Mouse (Mus musculus): ENCODE measurements around the gene Olfr691. TPM values are rescaled to one million over a fixed set of nuclear protein-coding genes. Genes with fewer than 3 reads are reported as not detected.
"Not testable (repeated sequence)": the region's sequence is repeated elsewhere in the genome, so short reads cannot be mapped to it uniquely, and the experiment has no call there.

Olfr691 gene
- polyA plus RNA-seq, 1 experiment from 2014 or later = not detected

GRCm38 (mm10) chr7:105367930-105368329, 25.9 kb upstream of the Olfr691 start, which contains the start of gene Olfr692:
Olfr692 (plus strand) TSS chr7:105368230.
- Histone ChIP-seq H3K4me2 (ENCODE audit: low read depth, low read length) (no peak within 1 kb of the TSS), H3K9ac (ENCODE audit: low read length) (no peak within 1 kb of the TSS), H3K27me3 (ENCODE audit: control insufficient read depth, insufficient read depth, low read length) (no peaks in the 10 kb centered on the region), H3K36me3 (ENCODE audit: control insufficient read depth, insufficient read depth, low read length) (no peaks in the 10 kb centered on the region), H3K9me3 (replicated peaks; ENCODE audit: control insufficient read depth, low read length) (no peaks in the 10 kb centered on the region), H3K4me3 (replicated peaks; ENCODE audit: low read length) (no peak within 1 kb of the TSS), H3K4me1 (ENCODE audit: control insufficient read depth, insufficient read depth, low read length) (no peaks in the 10 kb centered on the region), H3K27ac (ENCODE audit: low read length) (no peak within 1 kb of the TSS)
- no peak for ATAC-seq (ENCODE audit: insufficient read depth, low FRiP score)
- WGBS = 93% methylated on average over 1 of the region's 1 CpGs

- H3K36me3 ChIP-seq (ENCODE audit: control insufficient read depth, insufficient read depth, low read length) = no peaks in the 10 kb centered on the region
- H3K27me3 ChIP-seq (ENCODE audit: control insufficient read depth, insufficient read depth, low read length) = no peaks in the 10 kb centered on the region
- no peaks in the 10 kb centered on the region for H3K9me3 ChIP-seq (replicated peaks; ENCODE audit: control insufficient read depth, low read length)
- no peaks in the 10 kb centered on the region for H3K4me1 ChIP-seq (ENCODE audit: control insufficient read depth, insufficient read depth, low read length)
- 83% methylated on average over 5 of the region's 5 CpGs for WGBS
- H3K4me3 ChIP-seq (replicated peaks; ENCODE audit: low read length) = no peak overlapping the region
- H3K4me2 ChIP-seq (ENCODE audit: low read depth, low read length) = no peak overlapping the region
- no peak overlapping the region for H3K9ac ChIP-seq (ENCODE audit: low read length)
- H3K27ac ChIP-seq (ENCODE audit: low read length) = no peak overlapping the region
- ATAC-seq (ENCODE audit: insufficient read depth, low FRiP score) = no peak
These were observed 25.2 kb upstream of the Olfr691 start for GRCm38 (mm10) chr7:105367268-105367667.

- no peak for ATAC-seq (ENCODE audit: insufficient read depth, low FRiP score)
- Histone ChIP-seq H3K4me1 (ENCODE audit: control insufficient read depth, insufficient read depth, low read length) (no peaks in the 10 kb centered on the region), H3K27me3 (ENCODE audit: control insufficient read depth, insufficient read depth, low read length) (no peaks in the 10 kb centered on the region), H3K4me2 (ENCODE audit: low read depth, low read length) (no peak overlapping the region), H3K4me3 (replicated peaks; ENCODE audit: low read length) (no peak overlapping the region), H3K36me3 (ENCODE audit: control insufficient read depth, insufficient read depth, low read length) (no peaks in the 10 kb centered on the region), H3K9ac (ENCODE audit: low read length) (no peak overlapping the region), H3K27ac (ENCODE audit: low read length) (no peak overlapping the region), H3K9me3 (replicated peaks; ENCODE audit: control insufficient read depth, low read length) (no peaks in the 10 kb centered on the region)
- WGBS = 89% methylated on average over 2 of the region's 2 CpGs
These were observed 19.6 kb upstream of the Olfr691 start for GRCm38 (mm10) chr7:105361713-105362112.

GRCm38 (mm10) chr7:105356487-105356886, 14.4 kb upstream of the Olfr691 start:
- ATAC-seq (ENCODE audit: insufficient read depth, low FRiP score); H3K27ac ChIP-seq (ENCODE audit: low read length); H3K36me3 ChIP-seq (ENCODE audit: control insufficient read depth, insufficient read depth, low read length); H3K9me3 ChIP-seq (replicated peaks; ENCODE audit: control insufficient read depth, low read length); H3K4me1 ChIP-seq (ENCODE audit: control insufficient read depth, insufficient read depth, low read length); H3K27me3 ChIP-seq (ENCODE audit: control insufficient read depth, insufficient read depth, low read length); H3K4me2 ChIP-seq (ENCODE audit: low read depth, low read length); H3K4me3 ChIP-seq (replicated peaks; ENCODE audit: low read length); H3K9ac ChIP-seq (ENCODE audit: low read length): not testable (repeated sequence)
- 94% methylated on average over 1 of the region's 2 CpGs for WGBS

- H3K9ac ChIP-seq (ENCODE audit: low read length); H3K36me3 ChIP-seq (ENCODE audit: control insufficient read depth, insufficient read depth, low read length); H3K4me2 ChIP-seq (ENCODE audit: low read depth, low read length); H3K27me3 ChIP-seq (ENCODE audit: control insufficient read depth, insufficient read depth, low read length); H3K27ac ChIP-seq (ENCODE audit: low read length); H3K9me3 ChIP-seq (replicated peaks; ENCODE audit: control insufficient read depth, low read length); ATAC-seq (ENCODE audit: insufficient read depth, low FRiP score); H3K4me1 ChIP-seq (ENCODE audit: control insufficient read depth, insufficient read depth, low read length); H3K4me3 ChIP-seq (replicated peaks; ENCODE audit: low read length): not testable (repeated sequence)
- no CpG with 5 or more reads among the region's 5 CpGs for WGBS
These were observed 14.0 kb upstream of the Olfr691 start for GRCm38 (mm10) chr7:105356064-105356463.

GRCm38 (mm10) chr7:105342752-105343151, 682 bp upstream of the Olfr691 start:
- no peak for ATAC-seq (ENCODE audit: insufficient read depth, low FRiP score)
- H3K36me3 ChIP-seq (ENCODE audit: control insufficient read depth, insufficient read depth, low read length) = no peaks in the 10 kb centered on the region
- WGBS = 74% methylated on average over 2 of the region's 2 CpGs

GRCm38 (mm10) chr7:105334004-105334403, 8.1 kb downstream of the Olfr691 start, which contains the start of gene Olfr690:
Olfr690 (minus strand) TSS chr7:105334104.
- Histone ChIP-seq H3K27me3 (ENCODE audit: control insufficient read depth, insufficient read depth, low read length) (no peaks in the 10 kb centered on the region), H3K9me3 (replicated peaks; ENCODE audit: control insufficient read depth, low read length) (no peaks in the 10 kb centered on the region), H3K4me1 (ENCODE audit: control insufficient read depth, insufficient read depth, low read length) (no peaks in the 10 kb centered on the region), H3K9ac (ENCODE audit: low read length) (no peak within 1 kb of the TSS), H3K36me3 (ENCODE audit: control insufficient read depth, insufficient read depth, low read length) (no peaks in the 10 kb centered on the region), H3K4me3 (replicated peaks; ENCODE audit: low read length) (no peak within 1 kb of the TSS), H3K27ac (ENCODE audit: low read length) (no peak within 1 kb of the TSS), H3K4me2 (ENCODE audit: low read depth, low read length) (no peak within 1 kb of the TSS)
- ATAC-seq (ENCODE audit: insufficient read depth, low FRiP score) = no peak
- WGBS = 85% methylated on average over 1 of the region's 1 CpGs

More at GRCm38 (mm10) chr7:105342752-105343151, 682 bp upstream of the Olfr691 start:
- Histone ChIP-seq H3K27me3 (ENCODE audit: control insufficient read depth, insufficient read depth, low read length) (no peaks in the 10 kb centered on the region), H3K4me2 (ENCODE audit: low read depth, low read length) (no peak overlapping the region), H3K9ac (ENCODE audit: low read length) (no peak overlapping the region), H3K27ac (ENCODE audit: low read length) (no peak overlapping the region), H3K4me3 (replicated peaks; ENCODE audit: low read length) (no peak overlapping the region), H3K9me3 (replicated peaks; ENCODE audit: control insufficient read depth, low read length) (no peaks in the 10 kb centered on the region), H3K4me1 (ENCODE audit: control insufficient read depth, insufficient read depth, low read length) (no peaks in the 10 kb centered on the region)

- WGBS = 73% methylated on average over 2 of the region's 2 CpGs
- Histone ChIP-seq H3K36me3 (ENCODE audit: control insufficient read depth, insufficient read depth, low read length) (no peaks in the 10 kb centered on the region), H3K4me3 (replicated peaks; ENCODE audit: low read length) (no peak overlapping the region)
These were observed 16.8 kb downstream of the Olfr691 start for GRCm38 (mm10) chr7:105325302-105325701.

GRCm38 (mm10) chr7:105310865-105311264, 31.2 kb downstream of the Olfr691 start, which contains the start of gene Olfr689:
Olfr689 (plus strand) TSS chr7:105311165.
- Histone ChIP-seq H3K4me3 (replicated peaks; ENCODE audit: low read length) (no peak within 1 kb of the TSS), H3K27ac (ENCODE audit: low read length) (no peak within 1 kb of the TSS), H3K9ac (ENCODE audit: low read length) (no peak within 1 kb of the TSS), H3K36me3 (ENCODE audit: control insufficient read depth, insufficient read depth, low read length) (no peaks in the 10 kb centered on the region), H3K27me3 (ENCODE audit: control insufficient read depth, insufficient read depth, low read length) (no peaks in the 10 kb centered on the region), H3K4me2 (ENCODE audit: low read depth, low read length) (no peak within 1 kb of the TSS), H3K9me3 (replicated peaks; ENCODE audit: control insufficient read depth, low read length) (no peaks in the 10 kb centered on the region), H3K4me1 (ENCODE audit: control insufficient read depth, insufficient read depth, low read length) (no peaks in the 10 kb centered on the region)
- 68% methylated on average over 1 of the region's 1 CpGs for WGBS
- ATAC-seq (ENCODE audit: insufficient read depth, low FRiP score) = no peak

More at GRCm38 (mm10) chr7:105325302-105325701, 16.8 kb downstream of the Olfr691 start:
- H3K4me1 ChIP-seq (ENCODE audit: control insufficient read depth, insufficient read depth, low read length) = no peaks in the 10 kb centered on the region
- H3K9ac ChIP-seq (ENCODE audit: low read length) = no peak overlapping the region
- no peak for ATAC-seq (ENCODE audit: insufficient read depth, low FRiP score)
- H3K27me3 ChIP-seq (ENCODE audit: control insufficient read depth, insufficient read depth, low read length) = no peaks in the 10 kb centered on the region
- no peak overlapping the region for H3K27ac ChIP-seq (ENCODE audit: low read length)
- H3K9me3 ChIP-seq (replicated peaks; ENCODE audit: control insufficient read depth, low read length) = no peaks in the 10 kb centered on the region
- no peak overlapping the region for H3K4me2 ChIP-seq (ENCODE audit: low read depth, low read length)

GRCm38 (mm10) chr7:105290051-105290450, 52.0 kb downstream of the Olfr691 start:
- Histone ChIP-seq H3K4me3 (replicated peaks; ENCODE audit: low read length) (no peak overlapping the region), H3K4me2 (ENCODE audit: low read depth, low read length) (no peak overlapping the region), H3K36me3 (ENCODE audit: control insufficient read depth, insufficient read depth, low read length) (no peaks in the 10 kb centered on the region), H3K4me1 (ENCODE audit: control insufficient read depth, insufficient read depth, low read length) (no peaks in the 10 kb centered on the region), H3K9me3 (replicated peaks; ENCODE audit: control insufficient read depth, low read length) (no peaks in the 10 kb centered on the region), H3K27ac (ENCODE audit: low read length) (no peak overlapping the region), H3K27me3 (ENCODE audit: control insufficient read depth, insufficient read depth, low read length) (no peaks in the 10 kb centered on the region), H3K9ac (ENCODE audit: low read length) (no peak overlapping the region)
- ATAC-seq (ENCODE audit: insufficient read depth, low FRiP score) = no peak

All from stomach, embryonic 16.5 days (tissue).